ENCODE assay signal across 8 mouse cellular contexts in genomic region chr9:8042338-8043043, GRCm38 (mm10). TPM values are rescaled to one million over a fixed set of nuclear protein-coding genes. Genes with fewer than 3 reads are reported as not detected.
DNase-seq lines count a peak whose midpoint lies in the region; ATAC-seq and TF ChIP-seq lines count a peak whose summit lies in the region.

Gene Cfap300, minus strand, starts transcription at chr9:8042823.

- WGBS in heart, embryonic 10.5 days: under 1% methylated on average over 39 of the region's 39 CpGs
- WGBS in kidney, embryonic 14.5 days: under 1% methylated on average over 39 of the region's 39 CpGs
- WGBS in limb, embryonic 14.5 days: under 1% methylated on average over 38 of the region's 39 CpGs
- under 1% methylated on average over 37 of the region's 39 CpGs for WGBS in midbrain, postnatal 0 days

- DNase-seq in B cell, adult 2 months: peak; percentile 85 to 87
- DNase-seq in brain, embryonic 18.5 days (ENCODE audit: low read depth, low spot score): peak; percentile 89
- peak; percentile 97 for DNase-seq in heart, embryonic 10.5 days (ENCODE audit: low spot score)
- DNase-seq in limb, embryonic 14.5 days (ENCODE audit: low spot score): peak; percentile 97
- peak; percentile 98 for DNase-seq in midbrain, postnatal 0 days (ENCODE audit: low spot score)
- peak; percentile 55 to 65 for DNase-seq in spleen, postnatal 14 days (ENCODE audit: low spot score in 2 of 2)

- TF ChIP-seq POLR2A in limb, embryonic 14.5 days (IDR thresholded peaks at IDR 0.05; ENCODE audit: borderline replicate concordance, extremely low read depth, insufficient read depth, insufficient read length): peak; percentile 65; the same call in 1 of the 2 replicates

- peaks cover 24% of the 10 kb centered on the region for H3K4me1 ChIP-seq in erythroblast, embryonic 14.5 days (ENCODE audit: control insufficient read depth)
- peaks cover 10% of the 10 kb centered on the region; the same call in 1 of the 2 replicates for H3K4me1 ChIP-seq in heart, embryonic 10.5 days
- peaks cover 3% of the 10 kb centered on the region; the same call in 1 of the 2 replicates for H3K4me1 ChIP-seq in kidney, embryonic 14.5 days (ENCODE audit: control insufficient read depth, insufficient read depth, low read length)
- H3K4me1 ChIP-seq in limb, embryonic 14.5 days (ENCODE audit: control insufficient read depth, insufficient read depth, low read length): peaks cover 4% of the 10 kb centered on the region
- peaks cover 5% of the 10 kb centered on the region; the same call in 1 of the 2 replicates for H3K4me1 ChIP-seq in midbrain, postnatal 0 days (ENCODE audit: insufficient read depth, low read length)

- H3K27ac ChIP-seq in heart, embryonic 10.5 days: peak within 1 kb of the TSS; percentile 91
- H3K27ac ChIP-seq in kidney, embryonic 14.5 days (ENCODE audit: low read depth, low read length): no peak within 1 kb of the TSS; the same call in 1 of the 2 replicates
- peak within 1 kb of the TSS; percentile 65 for H3K27ac ChIP-seq in limb, embryonic 14.5 days (replicated peaks; ENCODE audit: low read depth, low read length)
- peak within 1 kb of the TSS; percentile 91 for H3K27ac ChIP-seq in midbrain, postnatal 0 days (ENCODE audit: low read depth, low read length)

- H3K9ac ChIP-seq in kidney, embryonic 14.5 days (ENCODE audit: low read depth, low read length): peak within 1 kb of the TSS; percentile 68
- peak within 1 kb of the TSS; percentile 67 for H3K9ac ChIP-seq in limb, embryonic 14.5 days (ENCODE audit: low read depth, low read length, severe bottlenecking)
- peak within 1 kb of the TSS; percentile 84 for H3K9ac ChIP-seq in midbrain, postnatal 0 days (replicated peaks; ENCODE audit: low read length, poor library complexity, severe bottlenecking)

- H3K27me3 ChIP-seq in erythroblast, embryonic 14.5 days (ENCODE audit: control insufficient read depth): no peaks in the 10 kb centered on the region
- H3K27me3 ChIP-seq in heart, embryonic 10.5 days (ENCODE audit: insufficient read depth, poor library complexity, severe bottlenecking): no peaks in the 10 kb centered on the region
- no peaks in the 10 kb centered on the region for H3K27me3 ChIP-seq in kidney, embryonic 14.5 days (ENCODE audit: control insufficient read depth, insufficient read depth, low read length)
- H3K27me3 ChIP-seq in limb, embryonic 14.5 days (ENCODE audit: control insufficient read depth, insufficient read depth, low read length): no peaks in the 10 kb centered on the region
- no peaks in the 10 kb centered on the region for H3K27me3 ChIP-seq in midbrain, postnatal 0 days (ENCODE audit: insufficient read depth, low read length)

- no peak for TF ChIP-seq CTCF in midbrain, postnatal 0 days (IDR thresholded peaks at IDR 0.05)

- H3K4me3 ChIP-seq in erythroblast, embryonic 14.5 days (replicated peaks): peak within 1 kb of the TSS; percentile 81
- peak within 1 kb of the TSS; percentile 83 for H3K4me3 ChIP-seq in heart, embryonic 10.5 days
- H3K4me3 ChIP-seq in kidney, embryonic 14.5 days (ENCODE audit: low read length): peak within 1 kb of the TSS; percentile 66
- peak within 1 kb of the TSS; percentile 72 for H3K4me3 ChIP-seq in limb, embryonic 14.5 days (replicated peaks; ENCODE audit: low read length)
- peak within 1 kb of the TSS; percentile 63 for H3K4me3 ChIP-seq in midbrain, postnatal 0 days (ENCODE audit: low read depth, low read length)

- H3K4me2 ChIP-seq in kidney, embryonic 14.5 days (replicated peaks; ENCODE audit: low read depth, low read length): peak within 1 kb of the TSS; percentile 67
- peak within 1 kb of the TSS; percentile 54 for H3K4me2 ChIP-seq in limb, embryonic 14.5 days (replicated peaks; ENCODE audit: low read depth, low read length, severe bottlenecking)
- peak within 1 kb of the TSS; percentile 57 for H3K4me2 ChIP-seq in midbrain, postnatal 0 days (ENCODE audit: low read depth, low read length, poor library complexity, severe bottlenecking)

- no peaks in the 10 kb centered on the region for H3K36me3 ChIP-seq in erythroblast, embryonic 14.5 days (ENCODE audit: control insufficient read depth)
- H3K36me3 ChIP-seq in heart, embryonic 10.5 days: no peaks in the 10 kb centered on the region
- no peaks in the 10 kb centered on the region; the same call in 1 of the 2 replicates for H3K36me3 ChIP-seq in kidney, embryonic 14.5 days (ENCODE audit: control insufficient read depth, insufficient read depth, low read length)
- no peaks in the 10 kb centered on the region for H3K36me3 ChIP-seq in limb, embryonic 14.5 days (ENCODE audit: control insufficient read depth, insufficient read depth, low read length)
- H3K36me3 ChIP-seq in midbrain, postnatal 0 days (ENCODE audit: insufficient read depth, low read length): no peaks in the 10 kb centered on the region

- no peaks in the 10 kb centered on the region for H3K9me3 ChIP-seq in erythroblast, embryonic 14.5 days (ENCODE audit: control insufficient read depth, low read length)
- H3K9me3 ChIP-seq in heart, embryonic 10.5 days: no peaks in the 10 kb centered on the region
- H3K9me3 ChIP-seq in kidney, embryonic 14.5 days (ENCODE audit: control insufficient read depth, low read length): no peaks in the 10 kb centered on the region
- H3K9me3 ChIP-seq in limb, embryonic 14.5 days (ENCODE audit: control insufficient read depth, low read length): no peaks in the 10 kb centered on the region
- no peaks in the 10 kb centered on the region for H3K9me3 ChIP-seq in midbrain, postnatal 0 days (ENCODE audit: low read length)

- ATAC-seq in kidney, embryonic 14.5 days (ENCODE audit: low FRiP score, low TSS enrichment): peak; percentile 99
- peak; percentile 99 for ATAC-seq in limb, embryonic 14.5 days (ENCODE audit: low FRiP score, low read depth)
- ATAC-seq in midbrain, postnatal 0 days (ENCODE audit: low FRiP score): peak; percentile 98

RNA-seq across cellular contexts. Expression of gene Cfap300, which starts in this region (rescaled TPM):
- 0.29 and 0.34 TPM in 2 replicates for polyA plus RNA-seq in erythroblast, embryonic 14.5 days (2012)
- 11.4 and 12.0 TPM in 2 replicates for polyA plus RNA-seq in heart, embryonic 10.5 days (2016; fragmentation: Nextera tagmentation; extraction: Ambion mirVana)
- polyA plus RNA-seq in kidney, embryonic 14.5 days (2014; fragmentation: Nextera tagmentation; extraction: Ambion mirVana): 13.4 and 15.1 TPM in 2 replicates
- 8.5 and 9.5 TPM in 2 replicates for polyA plus RNA-seq in limb, embryonic 14.5 days (2012; rRNA removed)
- polyA plus RNA-seq in limb, embryonic 14.5 days (2014; fragmentation: Nextera tagmentation; extraction: Ambion mirVana): 11.5 and 12.5 TPM in 2 replicates
- 12.1 and 20.1 TPM in 2 replicates for total RNA-seq in midbrain, postnatal 0 days (2014; rRNA removed)
- polyA plus RNA-seq in midbrain, postnatal 0 days (2015; fragmentation: Nextera tagmentation; extraction: Ambion mirVana): 9.9 and 11.9 TPM in 2 replicates
